Mouse (Mus musculus) forebrain, embryonic 14.5 days (tissue): Measurements from ENCODE around the gene Cog6. TPM values are rescaled to one million over a fixed set of nuclear protein-coding genes. Genes with fewer than 3 reads are reported as not detected.
A peak's percentile ranks its signal among the peaks of the same experiment; 100 is the strongest.

Experiments used
- ATAC-seq: fragments of 200-750 bp; cut with Nextera tagmentation; 2 replicates; pipeline ENCODE4 v1.8.0; 2017; ENCODE audit warnings: mild to moderate bottlenecking, moderate library complexity
- DNase-seq: peaks from one replicate; pipeline ENCODE4 v3.0.0-alpha.2; 2015; ENCODE audit warnings: low spot score
- H3K27ac ChIP-seq: fragments of 300-500 bp; sonication (generic); 2 replicates; pipeline ENCODE4 v1.5.1; 2014; ENCODE audit warnings: low read depth, mild to moderate bottlenecking, control low read depth, low read length, moderate library complexity
- H3K27me3 ChIP-seq: fragments of 300-500 bp; sonication (generic); replicated peaks from 2 replicates; pipeline ENCODE4 v1.6.1; 2014; ENCODE audit warnings: low read length, control low read depth, mixed read lengths; ENCODE audit not compliant: control insufficient read depth, insufficient read depth
- H3K36me3 ChIP-seq: fragments of 300-500 bp; sonication (generic); 2 replicates; pipeline ENCODE4 v1.6.1; 2014; ENCODE audit warnings: low read length, control low read depth; ENCODE audit not compliant: control insufficient read depth, insufficient read depth
- H3K4me1 ChIP-seq: fragments of 300-500 bp; sonication (generic); 2 replicates; pipeline ENCODE4 v1.6.1; 2014; ENCODE audit warnings: antibody characterized with exemption, low read length, control low read depth; ENCODE audit not compliant: control insufficient read depth, insufficient read depth
- H3K4me2 ChIP-seq: fragments of 300-500 bp; sonication (generic); 2 replicates; pipeline ENCODE4 v1.6.1; 2014; ENCODE audit warnings: mild to moderate bottlenecking, control low read depth, low read length
- H3K4me3 ChIP-seq: fragments of 300-500 bp; sonication (generic); 2 replicates; pipeline ENCODE4 v1.5.1; 2014; ENCODE audit warnings: low read depth, low read length, control low read depth
- H3K9ac ChIP-seq: fragments of 300-500 bp; sonication (generic); 2 replicates; pipeline ENCODE4 v1.6.1; 2014; ENCODE audit warnings: mild to moderate bottlenecking, low read length, control low read depth, moderate library complexity
- H3K9me3 ChIP-seq: fragments of 300-500 bp; sonication (generic); replicated peaks from 2 replicates; pipeline ENCODE4 v1.6.1; 2016; ENCODE audit warnings: low read length, control low read depth, mixed read lengths; ENCODE audit not compliant: control insufficient read depth
- WGBS: fragments of 180-500 bp; shearing (Covaris S2); extraction: QIAGEN DNeasy Blood & Tissue Kit; methylation state at CpG from one replicate; pipeline ENCODE4 v1.1.7; 2014; 5-methylcytosine and 5-hydroxymethylcytosine counted together
- polyA plus RNA-seq: library from polyadenylated mRNA; unstranded; fragments of >200 nt; fragmentation: Nextera tagmentation; extraction: Ambion mirVana; gene quantifications from 2 replicates; pipeline ENCODE4 v1.2.1, GENCODE M21; 2014

The Cog6 gene
- polyA plus RNA-seq, 1 experiment from 2014 or later: 73.1 TPM

GRCm38 (mm10) chr3:52961661-52962060, 55.4 kb downstream of the Cog6 start:
- H3K9me3 ChIP-seq: no peaks in the 10 kb centered on the region
- no peak for ATAC-seq
- no peak overlapping the region for H3K4me3 ChIP-seq
- no peak for DNase-seq
- H3K36me3 ChIP-seq: no peaks in the 10 kb centered on the region
- H3K4me1 ChIP-seq: peaks cover 3% of the 10 kb centered on the region; the same call in 1 of the 2 replicates
- no peak overlapping the region for H3K9ac ChIP-seq
- H3K27me3 ChIP-seq: no peaks in the 10 kb centered on the region
- no peak overlapping the region for H3K27ac ChIP-seq
- 85% methylated on average over 3 of the region's 3 CpGs for WGBS
- H3K4me2 ChIP-seq: no peak overlapping the region

GRCm38 (mm10) chr3:52960951-52961350, 56.1 kb downstream of the Cog6 start:
- no peak for ATAC-seq
- Histone ChIP-seq H3K27me3 (no peaks in the 10 kb centered on the region), H3K9me3 (no peaks in the 10 kb centered on the region), H3K4me1 (peaks cover 3% of the 10 kb centered on the region; the same call in 1 of the 2 replicates), H3K4me3 (no peak overlapping the region), H3K27ac (no peak overlapping the region), H3K4me2 (no peak overlapping the region), H3K36me3 (no peaks in the 10 kb centered on the region), H3K9ac (no peak overlapping the region)
- no peak for DNase-seq
- 95% methylated on average over 13 of the region's 13 CpGs for WGBS

- WGBS: 93% methylated on average over 10 of the region's 10 CpGs
These were observed 58.5 kb downstream of the Cog6 start for GRCm38 (mm10) chr3:52958444-52959120.

GRCm38 (mm10) chr3:52957861-52958260, 59.2 kb downstream of the Cog6 start:
- ATAC-seq: no peak
- Histone ChIP-seq H3K9me3 (no peaks in the 10 kb centered on the region), H3K27me3 (no peaks in the 10 kb centered on the region), H3K36me3 (no peaks in the 10 kb centered on the region), H3K4me3 (no peak overlapping the region), H3K27ac (no peak overlapping the region), H3K4me2 (no peak overlapping the region), H3K4me1 (peaks cover 6% of the 10 kb centered on the region), H3K9ac (no peak overlapping the region)
- 92% methylated on average over 7 of the region's 7 CpGs for WGBS
- DNase-seq: no peak

More at GRCm38 (mm10) chr3:52958444-52959120, 58.5 kb downstream of the Cog6 start:
- ATAC-seq (no peak), DNase-seq (no peak)
- H3K4me3 ChIP-seq: no peak overlapping the region
- H3K36me3 ChIP-seq: no peaks in the 10 kb centered on the region
- H3K9ac ChIP-seq: no peak overlapping the region
- peaks cover 6% of the 10 kb centered on the region for H3K4me1 ChIP-seq
- no peaks in the 10 kb centered on the region for H3K27me3 ChIP-seq
- no peak overlapping the region for H3K4me2 ChIP-seq
- H3K9me3 ChIP-seq: no peaks in the 10 kb centered on the region
- H3K27ac ChIP-seq: no peak overlapping the region

- no peak overlapping the region for H3K9ac ChIP-seq
- H3K36me3 ChIP-seq: no peaks in the 10 kb centered on the region
- peaks cover 6% of the 10 kb centered on the region for H3K4me1 ChIP-seq
- H3K9me3 ChIP-seq: no peaks in the 10 kb centered on the region
- no peaks in the 10 kb centered on the region for H3K27me3 ChIP-seq
- 87% methylated on average over 11 of the region's 11 CpGs for WGBS
- DNase-seq: no peak
- no peak overlapping the region for H3K4me2 ChIP-seq
- H3K27ac ChIP-seq: no peak overlapping the region
- H3K4me3 ChIP-seq: no peak overlapping the region
- no peak for ATAC-seq
These were observed 60.8 kb downstream of the Cog6 start for GRCm38 (mm10) chr3:52956236-52956635.

- Histone ChIP-seq H3K36me3 (no peaks in the 10 kb centered on the region), H3K9ac (no peak overlapping the region), H3K4me2 (no peak overlapping the region), H3K9me3 (no peaks in the 10 kb centered on the region), H3K27me3 (no peaks in the 10 kb centered on the region), H3K4me3 (no peak overlapping the region), H3K4me1 (peaks cover 6% of the 10 kb centered on the region), H3K27ac (no peak overlapping the region)
- peak; percentile 54; the same call in 1 of the 2 replicates for ATAC-seq
- 12% methylated on average over 10 of the region's 10 CpGs for WGBS
- DNase-seq: peak; percentile 56
These were observed 61.5 kb downstream of the Cog6 start for GRCm38 (mm10) chr3:52955481-52956019.

GRCm38 (mm10) chr3:52954656-52955055, 62.4 kb downstream of the Cog6 start:
- Histone ChIP-seq H3K4me1 (peaks cover 6% of the 10 kb centered on the region), H3K4me3 (no peak overlapping the region), H3K36me3 (no peaks in the 10 kb centered on the region), H3K9ac (no peak overlapping the region), H3K9me3 (no peaks in the 10 kb centered on the region), H3K27me3 (no peaks in the 10 kb centered on the region), H3K27ac (no peak overlapping the region), H3K4me2 (no peak overlapping the region)
- ATAC-seq (no peak), DNase-seq (peak; percentile 44)
- 42% methylated on average over 9 of the region's 9 CpGs for WGBS

GRCm38 (mm10) chr3:52953831-52954230, 63.2 kb downstream of the Cog6 start:
- H3K4me3 ChIP-seq: no peak overlapping the region
- no peak for DNase-seq
- WGBS: 81% methylated on average over 1 of the region's 1 CpGs

GRCm38 (mm10) chr3:52948824-52949223, 68.2 kb downstream of the Cog6 start:
- no peak overlapping the region for H3K9ac ChIP-seq
- no peaks in the 10 kb centered on the region for H3K9me3 ChIP-seq
- H3K4me3 ChIP-seq: no peak overlapping the region
- 96% methylated on average over 5 of the region's 5 CpGs for WGBS
- DNase-seq (no peak), ATAC-seq (no peak)
- H3K27ac ChIP-seq: no peak overlapping the region
- H3K4me1 ChIP-seq: no peaks in the 10 kb centered on the region
- H3K27me3 ChIP-seq: no peaks in the 10 kb centered on the region
- no peaks in the 10 kb centered on the region for H3K36me3 ChIP-seq
- H3K4me2 ChIP-seq: no peak overlapping the region

More at GRCm38 (mm10) chr3:52953831-52954230, 63.2 kb downstream of the Cog6 start:
- Histone ChIP-seq H3K4me2 (no peak overlapping the region), H3K4me1 (peaks cover 6% of the 10 kb centered on the region), H3K9ac (no peak overlapping the region), H3K27ac (no peak overlapping the region), H3K9me3 (no peaks in the 10 kb centered on the region), H3K27me3 (no peaks in the 10 kb centered on the region), H3K36me3 (no peaks in the 10 kb centered on the region)
- ATAC-seq: no peak
